Mouse (Mus musculus): ENCODE results near the gene Tada2b. TPM values are rescaled to one million over a fixed set of nuclear protein-coding genes. Genes with fewer than 3 reads are reported as not detected.

Gene Tada2b
- polyA plus RNA-seq, 1 experiment from 2014 or later: 2.7 TPM

GRCm38 (mm10) chr5:36434398-36434967 lies 49.6 kb downstream of the Tada2b start:
- Histone ChIP-seq H3K4me3 (no peak overlapping the region), H3K36me3 (no peaks in the 10 kb centered on the region), H3K9ac (no peak overlapping the region), H3K27ac (no peak overlapping the region), H3K4me2 (replicated peaks) (no peak overlapping the region), H3K9me3 (no peaks in the 10 kb centered on the region), H3K4me1 (peaks cover 18% of the 10 kb centered on the region; the same call in 1 of the 2 replicates), H3K27me3 (replicated peaks) (no peaks in the 10 kb centered on the region)
- 0 out of 2 replicates have a peak, but pooled peaks have one; percentile 17 for ATAC-seq (ENCODE audit: low FRiP score, low read depth)
- WGBS: 61% methylated on average over 9 of the region's 9 CpGs

- Histone ChIP-seq H3K9me3 (no peaks in the 10 kb centered on the region), H3K4me1 (peaks cover 24% of the 10 kb centered on the region), H3K36me3 (no peaks in the 10 kb centered on the region), H3K27me3 (replicated peaks) (no peaks in the 10 kb centered on the region), H3K4me2 (replicated peaks) (no peak overlapping the region), H3K4me3 (no peak overlapping the region), H3K27ac (no peak overlapping the region), H3K9ac (no peak overlapping the region)
- ATAC-seq (ENCODE audit: low FRiP score, low read depth): no peak
- WGBS: 68% methylated on average over 2 of the region's 2 CpGs
These were observed 52.4 kb downstream of the Tada2b start for GRCm38 (mm10) chr5:36431711-36432110.

DNA sequence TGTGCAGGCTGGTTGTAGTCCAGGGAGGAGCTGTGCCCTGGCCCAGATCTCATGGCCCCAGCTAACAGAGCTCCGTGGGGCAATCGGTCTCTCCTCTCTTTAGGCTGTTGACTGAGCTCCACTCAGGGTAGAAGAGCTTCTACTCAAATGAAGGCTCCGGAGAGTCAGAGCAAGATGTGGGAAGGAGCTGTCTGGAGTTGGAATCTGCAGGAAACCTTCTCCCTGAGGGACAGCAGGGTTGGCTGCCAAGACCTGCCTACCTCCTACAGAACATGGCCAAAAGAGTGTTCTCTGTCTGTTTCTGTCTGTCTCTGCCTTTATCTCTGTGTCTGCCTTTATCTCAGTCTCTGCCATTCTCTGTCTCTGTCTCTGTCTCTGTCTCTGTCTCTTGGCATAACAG lies 54.5 kb downstream of the Tada2b start:
- Histone ChIP-seq H3K27ac (no peak overlapping the region), H3K4me2 (replicated peaks) (no peak overlapping the region), H3K4me1 (peaks cover 19% of the 10 kb centered on the region), H3K4me3 (no peak overlapping the region), H3K27me3 (replicated peaks) (no peaks in the 10 kb centered on the region), H3K9ac (no peak overlapping the region), H3K9me3 (no peaks in the 10 kb centered on the region), H3K36me3 (no peaks in the 10 kb centered on the region)
- WGBS: 94% methylated on average over 3 of the region's 3 CpGs
- ATAC-seq (ENCODE audit: low FRiP score, low read depth): no peak

- H3K36me3 ChIP-seq: no peaks in the 10 kb centered on the region
- no peak overlapping the region for H3K4me2 ChIP-seq (replicated peaks)
- peaks cover 14% of the 10 kb centered on the region for H3K4me1 ChIP-seq
- H3K9ac ChIP-seq: no peak overlapping the region
- H3K9me3 ChIP-seq: no peaks in the 10 kb centered on the region
- no peaks in the 10 kb centered on the region for H3K27me3 ChIP-seq (replicated peaks)
- 32% methylated on average over 11 of the region's 11 CpGs for WGBS
- H3K4me3 ChIP-seq: no peak overlapping the region
- H3K27ac ChIP-seq: no peak overlapping the region
- ATAC-seq (ENCODE audit: low FRiP score, low read depth): no peak
These were observed 56.3 kb downstream of the Tada2b start for GRCm38 (mm10) chr5:36427831-36428230.

- Histone ChIP-seq H3K9ac (no peak overlapping the region), H3K27ac (no peak overlapping the region), H3K36me3 (no peaks in the 10 kb centered on the region), H3K4me3 (no peak overlapping the region), H3K27me3 (replicated peaks) (no peaks in the 10 kb centered on the region), H3K9me3 (peaks cover 5% of the 10 kb centered on the region; the same call in 1 of the 2 replicates), H3K4me1 (peaks cover 14% of the 10 kb centered on the region), H3K4me2 (replicated peaks) (no peak overlapping the region)
- ATAC-seq (ENCODE audit: low FRiP score, low read depth): no peak
- 82% methylated on average over 5 of the region's 5 CpGs for WGBS
These were observed 57.7 kb downstream of the Tada2b start for GRCm38 (mm10) chr5:36426404-36426803.

GRCm38 (mm10) chr5:36424676-36425075 lies 59.4 kb downstream of the Tada2b start:
- no peak overlapping the region for H3K4me3 ChIP-seq
- no peaks in the 10 kb centered on the region for H3K36me3 ChIP-seq
- H3K9ac ChIP-seq: no peak overlapping the region
- no peaks in the 10 kb centered on the region for H3K27me3 ChIP-seq (replicated peaks)
- ATAC-seq (ENCODE audit: low FRiP score, low read depth): no peak
- no peak overlapping the region for H3K4me2 ChIP-seq (replicated peaks)
- H3K4me1 ChIP-seq: peaks cover 6% of the 10 kb centered on the region
- H3K9me3 ChIP-seq: peaks cover 5% of the 10 kb centered on the region; the same call in 1 of the 2 replicates
- no peak overlapping the region for H3K27ac ChIP-seq

Other genes starting within 250 kb of the Tada2b start
- gene Sorcs2, start 86.1 kb downstream of the Tada2b start, polyA plus RNA-seq (2016; fragmentation: Nextera tagmentation; extraction: Ambion mirVana): 11.0 and 12.1 TPM in 2 replicates
- 46.1 and 48.2 TPM in 2 replicates for gene Grpel1, start 19.3 kb downstream of the Tada2b start, polyA plus RNA-seq (2016; fragmentation: Nextera tagmentation; extraction: Ambion mirVana)
- gene Ccdc96, start 303 bp upstream of the Tada2b start, polyA plus RNA-seq (2016; fragmentation: Nextera tagmentation; extraction: Ambion mirVana): 4.0 and 4.6 TPM in 2 replicates
- gene Tbc1d14, start 109.0 kb upstream of the Tada2b start, polyA plus RNA-seq (2016; fragmentation: Nextera tagmentation; extraction: Ambion mirVana): 57.3 TPM in 2 replicates
- gene D5Ertd579e, start 211.7 kb upstream of the Tada2b start, polyA plus RNA-seq (2016; fragmentation: Nextera tagmentation; extraction: Ambion mirVana): 37.3 and 38.3 TPM in 2 replicates

Measured in neural tube, embryonic 12.5 days (tissue).